Mouse (Mus musculus) ES-Bruce4 (cell line): ENCODE results near the gene Auts2. TPM values are rescaled to one million over a fixed set of nuclear protein-coding genes. Genes with fewer than 3 reads are reported as not detected.

Experiments used
- H3K27ac ChIP-seq: 2 replicates; pipeline ENCODE4 v1.5.1; 2012; ENCODE audit warnings: low read length, inconsistent platforms; ENCODE audit not compliant: insufficient read depth
- H3K27me3 ChIP-seq: 2 replicates; pipeline ENCODE4 v1.6.1; 2012; ENCODE audit warnings: mild to moderate bottlenecking, low read length, inconsistent platforms; ENCODE audit not compliant: control insufficient read depth, poor library complexity, insufficient read depth, severe bottlenecking
- H3K36me3 ChIP-seq: 2 replicates; pipeline ENCODE4 v1.6.1; 2012; ENCODE audit warnings: inconsistent platforms, mild to moderate bottlenecking, low read length, moderate library complexity; ENCODE audit not compliant: control insufficient read depth, poor library complexity, insufficient read depth, severe bottlenecking
- H3K4me1 ChIP-seq: one replicate; pipeline ENCODE4 v1.8.1; 2011; ENCODE audit warnings: low read length; ENCODE audit not compliant: control insufficient read depth, insufficient read depth
- H3K4me3 ChIP-seq: 2 replicates; pipeline ENCODE4 v1.5.1; 2011; ENCODE audit warnings: low read depth, mild to moderate bottlenecking, low read length
- H3K9ac ChIP-seq: 2 replicates; pipeline ENCODE4 v1.6.1; 2012; ENCODE audit warnings: low read depth, mild to moderate bottlenecking, inconsistent platforms; ENCODE audit not compliant: poor library complexity, severe bottlenecking
- H3K9me3 ChIP-seq: replicated peaks from 2 replicates; pipeline ENCODE4 v1.6.1; 2012; ENCODE audit warnings: mild to moderate bottlenecking, low read length, inconsistent platforms; ENCODE audit not compliant: control insufficient read depth, poor library complexity, insufficient read depth, severe bottlenecking
- CTCF ChIP-seq: IDR thresholded peaks from one replicate; pipeline ENCODE4 v1.8.1; 2011; ENCODE audit warnings: low read depth, low read length
- EP300 ChIP-seq: IDR thresholded peaks from 2 replicates; pipeline ENCODE4 v1.6.1; 2011; ENCODE audit warnings: low read depth, low read length; ENCODE audit not compliant: insufficient read depth
- POLR2A ChIP-seq: IDR thresholded peaks from one replicate; pipeline ENCODE4 v1.8.1; 2011; ENCODE audit warnings: low read length; ENCODE audit not compliant: insufficient read depth
- polyA plus RNA-seq: library from polyadenylated mRNA; stranded (reverse); fragments of >200 nt; gene quantifications from 2 replicates; pipeline ENCODE4 v1.2.4, GENCODE M21; 2011; ENCODE audit warnings: low read depth; ENCODE audit not compliant: missing spikeins, insufficient read depth, insufficient read length

Auts2 gene
- polyA plus RNA-seq, 1 experiment, result 23.4 TPM

- Histone ChIP-seq H3K9me3 (no peaks in the 10 kb centered on the region), H3K27me3 (no peaks in the 10 kb centered on the region; the same call in 1 of the 2 replicates), H3K9ac (no peak overlapping the region), H3K36me3 (no peaks in the 10 kb centered on the region), H3K4me1 (no peaks in the 10 kb centered on the region), H3K27ac (no peak overlapping the region), H3K4me3 (no peak overlapping the region)
- no peak for TF ChIP-seq CTCF
- no peak for TF ChIP-seq POLR2A
- no peak for TF ChIP-seq EP300
Observed at GRCm38 (mm10) chr5:132458498-132458897, 84.6 kb downstream of the Auts2 start.

GRCm38 (mm10) chr5:132452381-132452780 lies 90.8 kb downstream of the Auts2 start:
- TF ChIP-seq POLR2A, result no peak
- TF ChIP-seq EP300, result no peak
- TF ChIP-seq CTCF, result no peak
- no peak overlapping the region for H3K4me3 ChIP-seq
- H3K36me3 ChIP-seq, result no peaks in the 10 kb centered on the region
- no peaks in the 10 kb centered on the region; the same call in 1 of the 2 replicates for H3K27me3 ChIP-seq
- H3K27ac ChIP-seq, result no peak overlapping the region
- H3K4me1 ChIP-seq, result no peaks in the 10 kb centered on the region
- no peaks in the 10 kb centered on the region for H3K9me3 ChIP-seq
- H3K9ac ChIP-seq, result no peak overlapping the region

GRCm38 (mm10) chr5:132450071-132450470 lies 93.1 kb downstream of the Auts2 start:
- TF ChIP-seq EP300 (no peak), POLR2A (no peak), CTCF (no peak)
- no peak overlapping the region for H3K27ac ChIP-seq
- no peaks in the 10 kb centered on the region for H3K4me1 ChIP-seq
- no peaks in the 10 kb centered on the region for H3K9me3 ChIP-seq
- no peaks in the 10 kb centered on the region for H3K36me3 ChIP-seq
- H3K9ac ChIP-seq, result no peak overlapping the region
- no peak overlapping the region for H3K4me3 ChIP-seq
- no peaks in the 10 kb centered on the region for H3K27me3 ChIP-seq

- Histone ChIP-seq H3K4me1 (no peaks in the 10 kb centered on the region), H3K27me3 (no peaks in the 10 kb centered on the region), H3K9ac (no peak overlapping the region), H3K4me3 (no peak overlapping the region), H3K9me3 (no peaks in the 10 kb centered on the region), H3K36me3 (no peaks in the 10 kb centered on the region), H3K27ac (no peak overlapping the region)
- TF ChIP-seq EP300 (no peak), POLR2A (no peak), CTCF (no peak)
Observed at GRCm38 (mm10) chr5:132448401-132449066, 94.6 kb downstream of the Auts2 start.

- Histone ChIP-seq H3K27ac (no peak overlapping the region), H3K9me3 (no peaks in the 10 kb centered on the region), H3K27me3 (no peaks in the 10 kb centered on the region), H3K4me3 (no peak overlapping the region), H3K4me1 (no peaks in the 10 kb centered on the region), H3K9ac (no peak overlapping the region), H3K36me3 (no peaks in the 10 kb centered on the region)
- TF ChIP-seq EP300, result no peak
- no peak for TF ChIP-seq CTCF
- TF ChIP-seq POLR2A, result no peak
Observed at GRCm38 (mm10) chr5:132445213-132445954, 97.8 kb downstream of the Auts2 start.

GRCm38 (mm10) chr5:132442948-132443347 lies 100.2 kb downstream of the Auts2 start:
- Histone ChIP-seq H3K4me3 (no peak overlapping the region), H3K9me3 (no peaks in the 10 kb centered on the region), H3K27me3 (no peaks in the 10 kb centered on the region), H3K4me1 (no peaks in the 10 kb centered on the region), H3K36me3 (no peaks in the 10 kb centered on the region), H3K9ac (no peak overlapping the region), H3K27ac (no peak overlapping the region)
- TF ChIP-seq CTCF (no peak), EP300 (no peak), POLR2A (no peak)
